Mouse (Mus musculus) liver, embryonic 11.5 days (tissue): ENCODE results near the gene Wwtr1. TPM values are rescaled to one million over a fixed set of nuclear protein-coding genes. Genes with fewer than 3 reads are reported as not detected.

Source experiments
- ATAC-seq: fragments of 200-750 bp; cut with Nextera tagmentation; replicated peaks from 2 replicates; pipeline ENCODE4 v1.8.0; 2017; ENCODE audit warnings: moderate number of reproducible peaks, mild to moderate bottlenecking, moderate TSS enrichment, moderate library complexity; ENCODE audit not compliant: low FRiP score
- DNase-seq: peaks from one replicate; pipeline ENCODE4 v3.0.0-alpha.2; 2017; ENCODE audit warnings: low spot score
- H3K27ac ChIP-seq: fragments of 300-500 bp; sonication (generic); 2 replicates; pipeline ENCODE4 v1.5.1; 2014; ENCODE audit warnings: mild to moderate bottlenecking, low read depth, low read length, control low read depth
- H3K27me3 ChIP-seq: fragments of 300-500 bp; sonication (generic); replicated peaks from 2 replicates; pipeline ENCODE4 v1.6.1; 2014; ENCODE audit warnings: low read length, mixed read lengths; ENCODE audit not compliant: control insufficient read depth, insufficient read depth
- H3K36me3 ChIP-seq: fragments of 300-500 bp; sonication (generic); 2 replicates; pipeline ENCODE4 v1.6.1; 2014; ENCODE audit warnings: mild to moderate bottlenecking, low read length, moderate library complexity, mixed read lengths; ENCODE audit not compliant: control insufficient read depth, insufficient read depth
- H3K4me1 ChIP-seq: fragments of 300-500 bp; sonication (generic); replicated peaks from 2 replicates; pipeline ENCODE4 v1.6.1; 2014; ENCODE audit warnings: low read length, mixed read lengths; ENCODE audit not compliant: control insufficient read depth, insufficient read depth
- H3K4me2 ChIP-seq: fragments of 300-500 bp; sonication (generic); 2 replicates; pipeline ENCODE4 v1.6.1; 2014; ENCODE audit warnings: mild to moderate bottlenecking, control low read depth, moderate library complexity
- H3K4me3 ChIP-seq: fragments of 300-500 bp; sonication (generic); 2 replicates; pipeline ENCODE4 v1.5.1; 2014; ENCODE audit warnings: low read depth, low read length, control low read depth
- H3K9ac ChIP-seq: fragments of 300-500 bp; sonication (generic); 2 replicates; pipeline ENCODE4 v1.6.1; 2014; ENCODE audit warnings: low read depth, low read length, control low read depth
- H3K9me3 ChIP-seq: fragments of 300-500 bp; sonication (generic); 2 replicates; pipeline ENCODE4 v1.6.1; 2016; ENCODE audit warnings: low read length, inconsistent platforms, mixed read lengths; ENCODE audit not compliant: control insufficient read depth
- WGBS: fragments of 180-500 bp; shearing (Covaris S2); extraction: QIAGEN DNeasy Blood & Tissue Kit; methylation state at CpG from one replicate; pipeline ENCODE4 v1.1.7; 2014; 5-methylcytosine and 5-hydroxymethylcytosine counted together
- polyA plus RNA-seq: library from polyadenylated mRNA; unstranded; fragments of >200 nt; fragmentation: Nextera tagmentation; extraction: Ambion mirVana; gene quantifications from 2 replicates; pipeline ENCODE4 v1.2.1, GENCODE M21; 2014

Gene Wwtr1
- polyA plus RNA-seq, 1 experiment from 2014 or later, result 5.1 TPM

DNA sequence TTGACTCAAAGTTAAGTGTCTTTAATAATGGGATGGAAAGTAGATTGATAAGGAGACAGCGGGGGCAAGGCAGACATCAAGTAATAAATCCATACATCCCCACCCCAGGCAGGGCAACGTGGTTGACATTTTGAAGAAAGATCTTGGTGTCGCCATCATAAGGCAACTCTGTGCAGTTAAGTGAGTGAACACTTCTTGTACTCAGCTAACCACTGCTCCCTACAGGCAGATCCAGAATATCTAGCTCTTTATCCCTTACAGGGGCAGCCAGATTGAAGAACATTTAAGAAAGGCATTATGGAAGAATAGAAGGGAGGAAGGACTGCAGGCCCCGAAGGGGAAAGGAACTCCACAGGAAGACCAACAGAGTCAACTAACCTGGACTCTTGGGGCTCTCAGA, 146.2 kb downstream of the Wwtr1 start:
- no peak overlapping the region for H3K4me2 ChIP-seq
- DNase-seq, result no peak
- ATAC-seq, result no peak; the same call in 1 of the 2 replicates
- WGBS, result 54% methylated on average over 4 of the region's 4 CpGs
- H3K9me3 ChIP-seq, result no peaks in the 10 kb centered on the region
- H3K27me3 ChIP-seq, result no peaks in the 10 kb centered on the region
- no peak overlapping the region for H3K27ac ChIP-seq
- H3K9ac ChIP-seq, result no peak overlapping the region
- no peaks in the 10 kb centered on the region for H3K36me3 ChIP-seq
- no peak overlapping the region for H3K4me3 ChIP-seq
- H3K4me1 ChIP-seq, result no peaks in the 10 kb centered on the region

- ATAC-seq (no peak; the same call in 1 of the 2 replicates), DNase-seq (no peak)
- no peak overlapping the region for H3K4me2 ChIP-seq
- H3K9me3 ChIP-seq, result no peaks in the 10 kb centered on the region
- no peaks in the 10 kb centered on the region for H3K4me1 ChIP-seq
- H3K9ac ChIP-seq, result no peak overlapping the region
- H3K27ac ChIP-seq, result no peak overlapping the region
- no peaks in the 10 kb centered on the region for H3K36me3 ChIP-seq
- no peaks in the 10 kb centered on the region for H3K27me3 ChIP-seq
- 35% methylated on average over 5 of the region's 5 CpGs for WGBS
- H3K4me3 ChIP-seq, result no peak overlapping the region
Measured at GRCm38 (mm10) chr3:57428682-57429464, 146.8 kb downstream of the Wwtr1 start.

DNA sequence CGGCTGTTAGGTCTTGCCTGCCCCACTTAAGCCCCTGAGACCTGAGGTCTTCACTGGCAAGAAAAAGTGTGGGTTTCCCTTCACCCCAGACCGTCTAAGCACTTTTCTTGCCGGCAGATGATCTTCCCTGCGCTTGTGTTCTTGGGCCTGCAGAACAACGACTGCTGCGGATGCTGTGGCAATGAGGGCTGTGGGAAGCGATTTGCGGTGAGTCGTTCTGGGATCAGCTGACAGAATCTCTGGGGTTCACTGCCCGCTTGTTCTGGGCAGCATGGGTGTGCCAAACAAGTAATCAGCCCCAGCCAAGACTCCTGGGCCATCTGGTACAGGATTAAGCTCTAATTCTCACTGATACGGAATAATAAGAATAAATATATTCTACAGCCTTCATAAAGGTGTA, 149.4 kb downstream of the Wwtr1 start:
- DNase-seq, result no peak
- ATAC-seq, result no peak
- no peaks in the 10 kb centered on the region for H3K27me3 ChIP-seq
- 85% methylated on average over 11 of the region's 11 CpGs for WGBS
- H3K27ac ChIP-seq, result no peak overlapping the region
- no peaks in the 10 kb centered on the region for H3K9me3 ChIP-seq
- no peak overlapping the region for H3K9ac ChIP-seq
- H3K4me2 ChIP-seq, result no peak overlapping the region
- no peaks in the 10 kb centered on the region for H3K36me3 ChIP-seq
- H3K4me3 ChIP-seq, result no peak overlapping the region
- no peaks in the 10 kb centered on the region for H3K4me1 ChIP-seq

GRCm38 (mm10) chr3:57425089-57425730, 150.5 kb downstream of the Wwtr1 start, which contains the start of gene Tm4sf4:
Gene Tm4sf4 (plus strand): TSS chr3:57425314.
- no peak within 1 kb of the TSS for H3K4me3 ChIP-seq
- H3K36me3 ChIP-seq, result no peaks in the 10 kb centered on the region
- no peak for ATAC-seq
- 0 out of 2 replicates have a peak within 1 kb of the TSS, but pooled peaks have one; percentile 28 for H3K4me2 ChIP-seq
- DNase-seq, result no peak
- no peaks in the 10 kb centered on the region for H3K9me3 ChIP-seq
- H3K27ac ChIP-seq, result no peak within 1 kb of the TSS
- 69% methylated on average over 10 of the region's 10 CpGs for WGBS
- no peaks in the 10 kb centered on the region for H3K27me3 ChIP-seq
- H3K9ac ChIP-seq, result no peak within 1 kb of the TSS
- H3K4me1 ChIP-seq, result no peaks in the 10 kb centered on the region

- no peak for DNase-seq
- Histone ChIP-seq H3K27ac (no peak overlapping the region), H3K27me3 (no peaks in the 10 kb centered on the region), H3K9ac (no peak overlapping the region), H3K9me3 (no peaks in the 10 kb centered on the region), H3K36me3 (no peaks in the 10 kb centered on the region), H3K4me3 (no peak overlapping the region), H3K4me1 (no peaks in the 10 kb centered on the region), H3K4me2 (no peak overlapping the region)
- 70% methylated on average over 1 of the region's 1 CpGs for whole genome bisulfite sequencing
- ATAC-seq, result no peak
Measured at GRCm38 (mm10) chr3:57420660-57421059, 155.1 kb downstream of the Wwtr1 start.

DNA sequence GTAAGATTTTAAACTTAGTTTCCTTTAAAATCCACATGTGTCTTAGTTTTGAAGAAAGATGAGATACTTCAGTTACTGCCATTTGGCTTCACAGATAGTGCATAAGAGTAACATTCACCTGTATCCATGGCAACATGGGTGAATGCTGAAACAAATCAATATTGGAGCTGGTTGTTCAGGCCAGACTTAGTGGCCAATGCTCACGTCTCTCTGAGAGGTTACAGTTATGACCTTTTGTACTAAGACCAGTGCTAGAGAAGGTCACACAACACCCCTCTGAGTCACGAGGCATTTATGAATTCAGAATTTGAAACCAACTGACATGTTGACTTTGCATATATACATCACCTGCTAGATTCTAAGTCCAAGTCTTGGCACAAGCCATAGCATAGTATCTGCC, 155.5 kb downstream of the Wwtr1 start:
- Histone ChIP-seq H3K4me3 (no peak overlapping the region), H3K9ac (no peak overlapping the region), H3K9me3 (no peaks in the 10 kb centered on the region), H3K27ac (no peak overlapping the region), H3K4me1 (no peaks in the 10 kb centered on the region), H3K27me3 (no peaks in the 10 kb centered on the region), H3K4me2 (no peak overlapping the region), H3K36me3 (no peaks in the 10 kb centered on the region)
- DNase-seq, result no peak
- WGBS, result 69% methylated on average over 2 of the region's 2 CpGs
- no peak for ATAC-seq

DNA sequence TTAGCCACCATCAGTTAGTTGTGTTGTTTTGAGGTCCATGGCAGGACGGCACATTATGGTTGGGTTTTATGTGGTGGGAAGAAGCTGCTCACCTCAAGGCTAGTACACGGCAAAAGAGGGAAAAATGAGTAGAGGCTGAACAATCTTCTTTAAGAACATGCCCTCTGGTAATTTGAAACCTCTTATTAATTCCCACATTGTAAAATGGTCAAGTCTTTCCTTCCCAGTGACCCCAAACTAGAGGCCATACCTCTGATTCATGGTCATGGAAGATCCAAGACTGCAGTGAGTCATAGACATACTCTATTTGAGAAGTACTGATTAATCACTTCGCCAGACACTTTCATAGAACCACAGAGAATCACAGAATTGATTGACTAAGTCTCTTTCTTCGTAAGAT, 164.2 kb downstream of the Wwtr1 start:
- ATAC-seq, result no peak
- WGBS, result 77% methylated on average over 4 of the region's 4 CpGs

More for the DNA sequence above, 164.2 kb downstream of the Wwtr1 start:
- no peak for DNase-seq
- H3K36me3 ChIP-seq, result no peaks in the 10 kb centered on the region
- no peak overlapping the region for H3K4me3 ChIP-seq
- no peaks in the 10 kb centered on the region for H3K9me3 ChIP-seq
- H3K27me3 ChIP-seq, result no peaks in the 10 kb centered on the region
- no peaks in the 10 kb centered on the region for H3K4me1 ChIP-seq
- no peak overlapping the region for H3K9ac ChIP-seq
- H3K27ac ChIP-seq, result no peak overlapping the region
- H3K4me2 ChIP-seq, result no peak overlapping the region
